In the genomic region with DNA sequence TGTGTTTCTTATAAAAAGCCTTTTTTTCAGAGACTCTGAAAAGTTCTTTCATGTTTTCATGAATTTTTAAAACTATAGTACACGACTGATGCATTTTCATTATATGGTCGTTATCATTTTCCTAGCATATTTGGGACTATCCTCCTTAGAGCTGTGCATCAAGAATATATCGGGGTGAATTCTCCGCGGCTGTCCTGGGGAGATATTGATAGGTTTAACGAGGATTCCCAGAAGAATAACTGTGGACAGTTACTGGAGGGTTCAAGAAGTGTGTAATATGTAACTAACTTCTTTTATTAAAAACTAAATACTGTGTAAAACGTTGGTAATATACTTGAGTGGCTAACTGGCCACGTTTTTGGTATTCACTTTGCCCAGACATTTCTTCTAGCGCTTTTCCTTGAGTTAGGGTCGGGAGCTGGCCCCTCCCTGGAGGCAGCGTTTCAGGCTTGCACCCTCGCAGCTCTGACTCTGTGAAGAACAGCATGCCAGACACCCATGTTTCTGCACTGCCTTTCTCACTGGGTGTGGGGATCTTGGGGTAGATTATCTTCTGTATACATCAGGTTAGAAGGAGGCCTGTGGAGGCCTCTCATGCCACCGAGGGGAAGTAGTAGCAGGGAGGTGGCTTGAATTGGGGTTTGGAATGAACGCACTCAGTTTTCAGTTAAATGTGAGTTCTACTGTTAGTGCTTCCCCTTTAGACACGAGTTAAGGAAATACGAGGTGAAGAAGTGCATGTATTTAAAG, we compare ENCODE assay signal across 18 mouse cellular contexts. TPM values are rescaled to one million over a fixed set of nuclear protein-coding genes. Genes with fewer than 3 reads are reported as not detected.
DNase-seq lines count a peak whose midpoint lies in the region; ATAC-seq and TF ChIP-seq lines count a peak whose summit lies in the region.
"Had no signal": no experiment of that assay in that cellular context is flagged by ENCODE, and none has a peak within 500 bp of the region (broad histone marks: within the 10 kb centered on the region; RNA-seq: fewer than 3 reads in every experiment).

No protein-coding gene starts in this region.

- no peak overlapping the region for H3K9ac ChIP-seq in liver, postnatal 0 days (replicated peaks)
- H3K9ac ChIP-seq in forebrain, embryonic 16.5 days (replicated peaks; ENCODE audit: low read depth, low read length): no peak overlapping the region
- H3K9ac ChIP-seq: limb, embryonic 12.5 days; midbrain, embryonic 15.5 days had no signal

- H3K4me2 ChIP-seq in liver, postnatal 0 days (ENCODE audit: low read depth, low read length): peak overlapping the region; percentile 54
- no peak overlapping the region for H3K4me2 ChIP-seq in forebrain, embryonic 16.5 days (ENCODE audit: low read length)
- H3K4me2 ChIP-seq: limb, embryonic 12.5 days; midbrain, embryonic 15.5 days had no signal

- H3K9me3 ChIP-seq in liver, postnatal 0 days (ENCODE audit: low read length): no peaks in the 10 kb centered on the region
- H3K9me3 ChIP-seq in forebrain, embryonic 16.5 days (ENCODE audit: control insufficient read depth, low read length): no peaks in the 10 kb centered on the region
- no peaks in the 10 kb centered on the region for H3K9me3 ChIP-seq in limb, embryonic 10.5 days (replicated peaks)
- H3K9me3 ChIP-seq: limb, embryonic 12.5 days; midbrain, embryonic 15.5 days had no signal

- 40% methylated on average over 16 of the region's 16 CpGs for WGBS in liver, postnatal 0 days (ENCODE audit: insufficient replicate concordance)
- 78% methylated on average over 16 of the region's 16 CpGs for WGBS in forebrain, embryonic 16.5 days
- whole genome bisulfite sequencing in limb, embryonic 10.5 days: 92% methylated on average over 16 of the region's 16 CpGs

- no peaks in the 10 kb centered on the region for H3K27me3 ChIP-seq in liver, postnatal 0 days (ENCODE audit: insufficient read depth, low read length)
- no peaks in the 10 kb centered on the region for H3K27me3 ChIP-seq in forebrain, embryonic 16.5 days (replicated peaks; ENCODE audit: control insufficient read depth, insufficient read depth, low read length)
- no peaks in the 10 kb centered on the region for H3K27me3 ChIP-seq in limb, embryonic 10.5 days (ENCODE audit: low read depth, poor library complexity, severe bottlenecking)
- H3K27me3 ChIP-seq: limb, embryonic 12.5 days; midbrain, embryonic 15.5 days had no signal

- peaks cover 32% of the 10 kb centered on the region for H3K4me1 ChIP-seq in liver, postnatal 0 days (ENCODE audit: insufficient read depth)
- peaks cover 6% of the 10 kb centered on the region for H3K4me1 ChIP-seq in forebrain, embryonic 16.5 days (replicated peaks; ENCODE audit: control insufficient read depth, insufficient read depth, low read length)
- peaks cover 6% of the 10 kb centered on the region; the same call in 1 of the 2 replicates for H3K4me1 ChIP-seq in limb, embryonic 10.5 days
- H3K4me1 ChIP-seq: midbrain, embryonic 15.5 days had no signal

- no peaks in the 10 kb centered on the region for H3K36me3 ChIP-seq in liver, postnatal 0 days (replicated peaks; ENCODE audit: insufficient read depth, low read length)
- H3K36me3 ChIP-seq in forebrain, embryonic 16.5 days (ENCODE audit: control insufficient read depth, insufficient read depth): no peaks in the 10 kb centered on the region
- peaks cover 41% of the 10 kb centered on the region for H3K36me3 ChIP-seq in limb, embryonic 10.5 days
- H3K36me3 ChIP-seq: midbrain, embryonic 15.5 days had no signal

- no peak for ATAC-seq in CD4-positive, CD25-positive, alpha-beta regulatory T cell, adult 4 months
- ATAC-seq in hematopoietic stem cell, adult 5-6 weeks (replicated peaks in 1 of 2; ENCODE audit: insufficient read depth in 1 of 2, low FRiP score in 2 of 2, low TSS enrichment in 1 of 2, low read depth in 1 of 2, poor library complexity in 2 of 2, severe bottlenecking in 2 of 2): peak; percentile 68 to 78
- ATAC-seq in liver, postnatal 0 days: peak; percentile 88
- no peak for ATAC-seq in forebrain, embryonic 16.5 days
- ATAC-seq: hindbrain, postnatal 0 days; lung, postnatal 0 days; midbrain, embryonic 15.5 days had no signal

- peak overlapping the region; percentile 49 for H3K27ac ChIP-seq in liver, postnatal 0 days (ENCODE audit: low read depth)
- no peak overlapping the region for H3K27ac ChIP-seq in forebrain, embryonic 16.5 days (ENCODE audit: low read length)
- H3K27ac ChIP-seq in limb, embryonic 10.5 days: no peak overlapping the region
- H3K27ac ChIP-seq: hindbrain, postnatal 0 days; limb, embryonic 12.5 days; midbrain, embryonic 15.5 days had no signal

- no peak for TF ChIP-seq CTCF in liver, postnatal 0 days (IDR thresholded peaks at IDR 0.05; ENCODE audit: low read depth)

- 0 out of 2 replicates have a peak overlapping the region, but pooled peaks have one; percentile 0 for H3K4me3 ChIP-seq in liver, postnatal 0 days (ENCODE audit: low read depth, low read length)
- no peak overlapping the region for H3K4me3 ChIP-seq in forebrain, embryonic 16.5 days (replicated peaks; ENCODE audit: low read length)
- H3K4me3 ChIP-seq in limb, embryonic 10.5 days: no peak overlapping the region
- H3K4me3 ChIP-seq: limb, embryonic 12.5 days; midbrain, embryonic 15.5 days had no signal

- DNase-seq in CD4-positive, CD25-positive, alpha-beta regulatory T cell, adult 2 months (ENCODE audit: low read depth, low spot score): peak; percentile 31
- peak; percentile 92 for DNase-seq in MEL-GATA-1-ER (ENCODE audit: extremely low read depth, low read depth)
- DNase-seq in liver, postnatal 0 days: peak; percentile 27
- no peak for DNase-seq in limb, embryonic 10.5 days (ENCODE audit: low spot score)
- DNase-seq in kidney, postnatal 4 days: no peak
- DNase-seq: cerebellum, adult 9-11 months; heart, adult 18-20 months; kidney, postnatal 10 days; layer of hippocampus, postnatal 36 days; right cerebral cortex, postnatal 4 days; thymus, postnatal 4 days had no signal

- TF ChIP-seq EP300 in liver, postnatal 0 days (IDR thresholded peaks at IDR 0.05; ENCODE audit: low read depth): peak; percentile 27

RNA-seq across cellular contexts. Expression of a gene that starts 16.5 kb away (rescaled TPM):
- 100 to 1,000 TPM; 135 to 144 TPM for polyA plus RNA-seq in CD4-positive, CD25-positive, alpha-beta regulatory T cell, adult 4 months (2017; shearing (Covaris generic))
- total RNA-seq in hematopoietic stem cell, adult 5-6 weeks (2017): 145 and 151 TPM in 2 replicates
- 44.8 and 45.8 TPM in 2 replicates for polyA plus RNA-seq in liver, postnatal 0 days (2015; fragmentation: Nextera tagmentation; extraction: Ambion mirVana)
- 68.3 and 80.2 TPM in 2 replicates for polyA plus RNA-seq in forebrain, embryonic 16.5 days (2015; fragmentation: Nextera tagmentation; extraction: Ambion mirVana)
- polyA plus RNA-seq in limb, embryonic 10.5 days (2016; fragmentation: Nextera tagmentation; extraction: Ambion mirVana): 114 and 115 TPM in 2 replicates

Comparison
In these comparisons a context has a peak if more than half of its experiments do, and no peak if none do; other contexts are left out.
1. DNase-seq: peak in CD4-positive, CD25-positive, alpha-beta regulatory T cell, adult 2 months (single experiment), MEL-GATA-1-ER (single experiment) and liver, postnatal 0 days (single experiment); none in limb, embryonic 10.5 days (single experiment) and kidney, postnatal 4 days (0 of 2).
2. ATAC-seq: peak in hematopoietic stem cell, adult 5-6 weeks (2 of 2) and liver, postnatal 0 days (single experiment); none in CD4-positive, CD25-positive, alpha-beta regulatory T cell, adult 4 months (single experiment) and forebrain, embryonic 16.5 days (single experiment).